Mouse (Mus musculus) retina, embryonic 14.5 days (tissue): Measurements from ENCODE around the gene Vps39.

Source experiments
- DNase-seq: peaks from one replicate; pipeline ENCODE4 v3.0.0-alpha.2; 2015; ENCODE audit warnings: low spot score

Gene Vps39

DNA sequence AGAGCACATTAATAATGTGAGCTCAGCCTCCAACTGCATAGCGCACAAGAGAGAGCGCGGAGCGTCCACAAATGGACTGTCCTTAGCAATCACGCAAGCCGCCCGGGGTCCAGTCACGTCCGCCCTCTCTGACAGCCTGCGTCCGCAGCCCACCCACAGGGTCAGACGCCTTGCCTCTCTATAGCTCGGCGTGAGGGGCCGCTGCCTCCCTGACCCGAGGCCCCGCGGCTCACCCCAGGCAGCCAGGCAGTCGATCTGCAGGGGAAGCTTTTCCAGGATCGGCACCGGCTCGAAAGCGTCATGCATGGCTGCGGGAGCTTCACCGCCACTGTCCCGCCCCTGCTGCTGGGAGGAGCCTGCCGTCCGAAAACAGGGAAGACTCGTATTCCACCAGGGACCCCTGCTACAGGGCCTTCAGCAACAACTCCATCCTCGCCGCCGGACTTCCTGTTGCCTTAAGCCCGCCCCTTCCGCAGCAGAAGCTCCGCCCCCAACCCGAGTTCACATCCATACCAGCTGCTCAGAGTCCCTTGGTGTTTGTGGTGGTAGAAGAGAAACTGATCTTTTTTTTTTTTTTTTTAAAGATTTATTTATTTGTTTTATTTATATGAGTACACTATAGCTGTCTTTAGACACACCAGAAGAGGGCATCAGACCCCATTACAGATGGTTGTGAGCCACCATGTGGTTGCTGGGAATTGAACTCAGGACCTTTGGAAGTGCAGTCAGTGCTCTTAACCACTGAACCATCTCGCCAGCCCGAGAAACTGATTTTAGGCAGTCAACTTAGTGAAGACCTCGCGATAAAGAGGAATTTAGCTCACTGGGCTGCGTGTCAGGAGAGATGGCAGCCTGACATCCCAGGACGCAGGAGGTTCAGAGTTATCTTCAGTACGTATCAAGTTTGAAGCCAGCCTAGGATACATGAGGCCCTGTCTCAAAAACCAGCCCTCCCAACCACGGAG lies at the start of gene Vps39:
Gene Vps39, minus strand, starts transcription at position 456 of the 965 bp plus-strand sequence.
- peak; percentile 88 for DNase-seq

DNA sequence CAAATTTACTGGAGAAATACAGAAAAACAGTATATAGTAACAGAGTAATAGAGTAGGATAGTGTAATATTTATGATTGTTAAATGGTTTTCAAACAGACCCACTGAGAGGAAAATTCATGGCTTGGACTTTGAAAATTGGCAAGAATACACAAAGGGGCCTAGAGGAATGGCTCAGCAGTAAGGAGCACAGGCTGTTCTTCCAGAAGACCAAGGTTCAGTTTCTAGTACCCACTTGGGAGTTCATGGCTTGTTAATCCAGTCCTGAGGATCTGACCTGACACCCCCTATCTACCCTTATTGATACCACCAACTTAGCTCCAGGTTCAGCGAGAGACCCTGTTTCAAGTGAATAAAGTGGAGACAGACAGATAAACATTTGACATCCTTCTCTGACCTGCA lies 45.0 kb upstream of the Vps39 start:
- no peak for DNase-seq

DNA sequence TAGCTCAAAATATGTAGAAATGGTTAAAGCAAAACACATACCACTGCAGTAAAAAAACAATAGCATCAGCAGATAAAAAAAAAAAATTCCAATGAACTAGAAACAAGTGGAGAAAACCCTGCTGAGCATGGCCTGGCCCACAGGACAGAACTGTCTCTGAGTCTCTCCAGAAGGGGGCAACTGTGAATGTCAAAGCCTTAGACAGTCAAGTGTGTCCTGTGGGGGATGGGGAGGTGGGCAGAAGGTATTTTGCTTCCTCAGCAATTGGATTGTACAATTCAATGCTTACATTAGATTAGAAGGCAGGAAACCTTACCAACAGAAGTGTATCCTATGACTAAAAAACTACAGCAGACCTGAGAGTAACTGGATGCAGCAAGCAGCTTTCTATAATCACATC lies 39.5 kb upstream of the Vps39 start:
- peak; percentile 15 for DNase-seq

DNA sequence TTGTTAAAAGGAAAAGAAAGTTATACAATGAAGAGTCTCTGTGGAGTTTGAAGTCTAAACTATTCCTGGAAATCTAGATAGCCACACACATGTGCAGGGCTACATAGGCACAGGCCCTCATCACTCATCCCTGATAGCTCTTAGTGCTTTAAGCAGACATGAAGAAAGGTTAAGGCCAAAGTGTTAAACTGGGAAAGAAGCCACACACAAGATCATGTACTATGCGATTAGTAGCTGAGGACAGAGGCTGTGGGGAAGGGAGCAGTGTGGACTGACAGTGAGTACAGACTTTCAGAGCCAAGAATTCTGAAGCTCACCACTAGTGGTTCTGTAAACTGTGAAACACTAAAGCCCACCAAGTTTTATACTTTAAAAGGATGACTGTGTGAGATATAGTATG lies 38.0 kb upstream of the Vps39 start:
- no peak for DNase-seq

DNA sequence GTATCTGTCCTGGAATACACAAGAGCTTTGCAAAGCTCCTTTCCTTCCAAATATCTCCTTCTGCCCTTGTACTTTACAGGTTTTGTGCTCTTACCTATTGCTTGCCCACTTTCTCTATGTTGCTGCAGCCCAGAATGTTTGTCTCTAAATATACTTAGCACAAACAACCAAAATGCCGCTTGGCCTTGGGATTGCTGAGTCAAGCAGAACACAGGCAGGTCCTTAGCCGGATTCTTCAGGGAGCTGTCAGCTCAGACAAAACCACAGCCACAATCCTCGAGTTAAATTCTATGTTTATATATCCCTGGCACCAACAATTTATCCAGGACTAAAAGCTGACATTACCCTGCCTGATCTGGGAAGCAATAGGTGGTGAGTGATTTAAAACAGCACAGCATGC lies 36.4 kb upstream of the Vps39 start:
- no peak for DNase-seq

DNA sequence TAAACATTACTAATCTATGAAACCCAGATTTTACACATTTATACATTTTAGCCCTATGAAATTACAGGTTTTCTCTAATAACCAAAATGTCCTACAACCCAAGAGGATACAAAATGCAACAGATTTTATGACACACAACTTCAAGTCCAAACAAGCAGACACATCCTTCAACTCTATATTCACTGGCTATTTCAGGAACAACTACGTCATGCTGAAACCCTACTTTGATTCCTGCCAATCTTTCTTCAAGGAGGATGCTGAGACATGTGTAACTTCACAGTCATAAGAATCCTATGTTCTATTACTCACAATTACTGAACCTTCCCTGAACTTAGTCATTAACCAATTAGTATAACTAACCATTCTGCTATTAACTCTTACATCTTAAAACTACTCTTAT lies 34.4 kb upstream of the Vps39 start:
- DNase-seq = no peak

DNA sequence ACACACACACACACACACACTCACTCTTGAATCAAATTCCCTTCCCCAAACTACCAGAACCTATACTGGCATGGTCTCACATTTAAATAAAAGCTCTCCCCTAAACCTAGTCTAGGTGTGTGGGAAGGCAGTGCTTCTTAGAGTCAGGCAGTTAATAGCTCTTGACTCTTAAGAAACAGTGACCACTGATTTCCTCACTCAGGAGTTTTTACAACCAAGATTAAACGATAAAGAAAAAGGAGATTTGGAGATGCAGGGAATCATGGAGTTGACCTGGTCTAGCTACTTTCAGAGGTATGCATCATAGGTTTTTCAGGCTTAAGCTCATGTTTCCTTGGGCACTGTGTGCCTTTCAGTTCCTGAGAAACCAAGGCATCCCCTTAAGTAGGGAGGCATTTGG lies 33.3 kb upstream of the Vps39 start:
- no peak for DNase-seq

DNA sequence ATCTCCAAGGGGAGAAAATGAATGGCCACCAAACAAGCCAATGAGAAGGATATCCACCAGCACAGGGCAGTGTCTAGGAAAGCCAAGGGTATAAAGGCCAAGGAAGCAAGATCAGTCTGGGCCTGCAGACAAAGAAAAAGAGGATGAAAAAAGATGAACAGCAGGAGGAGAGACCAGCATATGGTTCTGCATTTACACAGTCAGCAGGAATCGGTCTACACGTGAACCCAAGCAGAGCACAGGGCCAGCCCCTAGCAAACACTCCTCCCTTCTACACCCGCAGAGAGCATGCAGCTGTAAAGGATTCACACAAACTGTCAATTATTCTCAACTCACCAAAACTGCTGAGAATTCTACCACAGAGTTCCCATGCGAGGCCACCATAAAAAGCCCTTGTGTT lies 20.9 kb upstream of the Vps39 start:
- DNase-seq = no peak

DNA sequence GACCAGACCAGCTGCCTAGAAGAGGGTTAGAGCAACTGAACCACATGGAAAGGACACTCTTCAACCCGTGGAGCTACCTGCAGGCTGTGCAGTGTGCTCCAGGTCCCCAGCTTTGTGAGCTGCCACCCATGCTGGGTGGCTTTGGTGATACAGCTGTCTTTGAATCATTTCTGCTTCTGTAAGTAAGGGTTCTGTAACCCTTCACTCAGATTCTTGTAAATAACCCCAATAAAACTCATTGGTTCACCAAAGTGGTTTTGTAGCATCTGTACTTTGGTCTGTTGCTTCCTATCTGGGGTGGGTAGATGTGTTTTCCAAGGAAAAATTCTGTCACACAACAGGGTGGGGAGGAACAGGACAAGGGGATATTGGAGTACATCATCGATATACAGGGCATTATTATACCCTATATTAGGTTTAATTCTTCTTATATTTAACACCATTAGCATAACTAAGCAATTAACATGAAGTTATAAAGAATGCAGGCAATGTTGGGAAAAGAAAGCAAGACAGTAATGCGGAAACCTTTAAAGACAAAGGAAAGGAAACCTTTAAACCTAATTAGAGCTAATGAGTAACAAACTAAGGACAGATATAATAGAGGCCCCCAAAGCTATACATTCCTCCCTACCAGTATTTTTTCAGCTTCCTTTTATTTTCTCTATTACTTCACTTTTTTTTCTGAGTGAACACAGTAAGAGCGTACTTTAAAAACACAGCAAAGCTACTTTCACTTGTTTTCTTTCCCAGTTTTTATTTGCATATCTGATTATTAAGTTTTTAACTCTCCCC lies 14.7 kb upstream of the Vps39 start:
- no peak for DNase-seq

DNA sequence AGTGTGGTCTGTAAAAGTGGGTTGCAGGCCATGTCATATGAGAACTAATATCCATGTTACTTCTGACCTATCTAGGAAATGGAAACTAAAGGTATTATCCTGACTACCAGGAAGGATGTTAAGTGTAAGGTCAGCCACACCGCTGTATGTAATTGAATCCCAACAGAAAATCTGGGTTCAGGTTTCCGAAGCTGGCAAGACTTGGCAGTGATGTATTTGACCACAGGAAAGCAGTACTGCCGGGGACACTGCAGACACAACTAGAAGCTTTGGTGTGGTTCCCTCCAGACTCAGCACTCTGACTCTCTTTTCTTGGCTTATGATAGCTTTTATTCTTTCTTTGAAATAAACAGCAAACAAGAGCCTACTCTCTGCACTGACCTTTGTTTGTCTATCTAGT lies 13.6 kb upstream of the Vps39 start:
- DNase-seq = no peak

DNA sequence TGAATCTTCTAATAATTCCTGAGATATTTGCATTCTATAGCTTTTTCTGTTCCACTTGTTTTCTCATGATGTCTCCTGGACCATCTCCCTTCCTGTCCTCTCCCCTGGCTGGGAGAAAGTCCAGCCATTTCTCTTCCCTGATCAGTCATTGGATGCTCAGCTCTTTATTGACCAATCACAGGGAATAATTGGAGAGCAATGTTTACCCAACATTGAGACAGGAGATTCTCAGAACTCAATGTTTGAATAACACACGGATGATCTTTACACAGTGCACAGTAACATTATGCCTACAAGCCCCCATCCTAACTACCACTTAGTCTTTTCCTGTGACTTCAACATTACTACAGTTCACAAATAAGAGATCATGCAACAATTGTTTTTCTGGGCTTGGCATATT lies 7.5 kb upstream of the Vps39 start:
- DNase-seq = no peak

DNA sequence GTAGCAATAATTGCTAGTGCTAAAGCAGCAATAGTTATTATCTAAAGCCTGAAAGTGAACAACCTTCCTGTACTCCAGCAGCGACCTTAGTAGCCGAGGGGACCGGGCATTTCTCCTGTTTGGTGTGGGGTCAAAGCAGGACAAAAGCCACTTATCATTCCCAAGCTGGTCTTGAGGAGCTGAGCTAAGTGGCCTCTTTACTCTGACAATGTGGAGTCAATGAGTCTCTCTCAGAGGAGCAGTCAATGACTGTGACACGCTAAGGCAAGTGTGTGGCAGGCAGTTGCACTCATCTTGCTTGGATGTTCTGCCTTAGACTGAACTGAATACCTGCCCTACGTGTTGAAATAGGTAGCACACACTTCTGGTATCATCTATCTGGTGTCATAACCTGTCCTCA lies 1.6 kb downstream of the Vps39 start:
- DNase-seq = no peak

DNA sequence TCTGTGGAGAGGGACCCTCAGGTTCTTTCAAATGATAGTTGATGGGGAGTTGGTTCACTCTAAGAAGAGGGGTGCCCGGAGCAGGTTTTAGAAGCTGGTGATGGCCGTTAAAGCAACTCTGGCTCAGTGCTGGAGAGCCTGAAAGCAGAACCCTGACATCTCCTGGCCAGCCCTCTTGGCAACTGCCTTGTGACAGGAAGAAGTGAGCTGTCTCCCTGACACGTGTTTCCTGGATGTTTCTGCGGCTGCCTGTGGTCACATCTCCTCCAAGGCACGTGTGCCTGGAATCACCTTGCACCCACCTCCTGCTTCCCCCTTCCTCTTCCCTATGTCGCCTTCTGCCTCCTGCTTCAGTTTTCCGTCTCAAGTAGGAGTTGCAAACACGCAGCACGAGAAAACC lies 4.8 kb downstream of the Vps39 start:
- no peak for DNase-seq

DNA sequence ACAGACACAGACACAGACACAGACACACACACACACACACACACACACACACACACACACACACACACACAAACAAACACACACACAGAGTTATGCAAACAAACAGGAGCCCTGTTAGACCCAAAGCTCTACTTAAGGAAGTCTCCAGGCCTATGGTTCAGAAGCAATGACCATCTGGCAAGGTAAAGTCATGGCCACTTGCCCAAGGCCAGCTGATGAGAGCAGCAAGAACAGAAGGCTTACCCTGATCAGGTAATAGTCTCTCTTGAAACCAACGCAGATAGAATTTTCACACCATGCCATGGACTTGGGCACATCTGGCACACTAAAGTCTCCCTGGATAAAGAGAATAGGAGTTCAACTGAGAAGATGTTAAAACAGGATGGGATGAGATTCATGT lies 11.2 kb downstream of the Vps39 start:
- DNase-seq = no peak

DNA sequence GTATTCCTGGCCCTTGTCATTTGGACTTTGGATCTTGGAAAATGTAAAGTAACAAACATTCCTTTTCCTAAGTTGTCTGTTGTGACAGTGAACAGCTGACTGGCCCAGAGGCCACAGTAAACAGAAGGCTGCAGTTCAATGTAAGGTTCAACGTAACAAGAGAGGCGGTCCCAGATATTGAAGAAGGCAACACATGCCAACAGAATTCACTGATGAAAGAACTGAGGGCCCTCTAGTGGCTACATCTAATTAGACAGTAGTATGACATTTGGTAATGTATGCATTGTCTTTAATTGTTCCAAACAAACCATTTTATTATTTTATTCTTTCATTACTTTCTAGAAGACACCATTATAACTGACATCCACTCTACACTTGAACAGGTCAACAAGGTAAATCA lies 15.1 kb downstream of the Vps39 start:
- DNase-seq = peak; percentile 27

DNA sequence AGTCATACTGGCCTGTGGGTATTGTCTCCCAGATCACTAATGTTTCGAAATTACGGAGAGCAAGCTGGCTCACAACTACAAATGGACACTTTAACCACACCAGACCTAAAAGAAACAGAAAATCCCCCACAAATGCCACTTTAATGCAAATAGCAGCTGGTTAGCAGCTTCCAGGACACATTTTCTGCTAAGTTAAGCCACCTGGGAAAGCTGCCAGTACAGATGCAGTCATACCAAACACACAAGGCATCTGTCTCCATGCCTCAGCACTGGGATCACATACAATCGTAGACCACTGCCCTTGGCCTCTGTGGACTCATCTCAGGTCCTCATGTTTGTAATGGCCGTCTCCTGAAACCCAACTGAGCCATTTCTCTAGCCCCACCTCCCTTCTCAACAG lies 21.4 kb downstream of the Vps39 start:
- DNase-seq = no peak

DNA sequence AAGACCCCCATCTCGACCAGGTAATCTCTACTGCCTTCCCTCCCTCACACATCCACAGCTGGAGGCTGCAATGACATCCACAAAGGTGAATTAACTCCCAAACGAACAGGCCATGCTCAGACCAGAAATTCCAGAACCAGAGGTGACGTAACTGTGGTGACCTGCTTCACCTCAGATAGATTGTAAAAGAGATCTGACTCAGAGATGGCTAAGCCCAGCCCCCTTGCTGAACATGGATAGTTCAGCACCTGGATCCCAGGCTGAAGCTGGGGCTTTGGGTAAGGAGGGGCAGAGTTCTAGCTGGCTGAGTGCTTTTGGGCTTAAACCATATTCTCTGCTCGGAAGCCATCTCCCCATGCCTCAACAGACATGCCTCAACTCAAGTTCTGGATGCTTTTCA lies 37.9 kb downstream of the Vps39 start:
- DNase-seq = no peak

DNA sequence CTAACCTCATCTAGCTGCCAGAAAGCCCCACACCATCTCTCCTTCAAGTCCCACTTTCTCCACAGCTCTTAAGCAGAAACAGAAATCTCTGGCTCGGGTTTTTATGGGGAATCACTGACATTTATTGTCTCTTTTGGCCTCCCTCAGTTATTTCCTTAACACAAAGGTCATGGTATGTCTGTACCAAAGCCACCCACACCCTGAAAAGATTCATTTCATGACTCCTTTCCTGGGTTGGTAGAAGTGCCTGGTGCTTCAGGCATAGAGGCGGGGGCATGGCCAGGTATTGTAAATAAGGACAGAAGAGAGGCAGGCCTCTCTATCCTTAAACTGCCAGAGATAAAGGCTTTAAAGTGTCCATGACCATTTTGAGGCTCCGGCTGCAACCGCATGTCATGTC lies 38.5 kb downstream of the Vps39 start:
- DNase-seq = no peak

DNA sequence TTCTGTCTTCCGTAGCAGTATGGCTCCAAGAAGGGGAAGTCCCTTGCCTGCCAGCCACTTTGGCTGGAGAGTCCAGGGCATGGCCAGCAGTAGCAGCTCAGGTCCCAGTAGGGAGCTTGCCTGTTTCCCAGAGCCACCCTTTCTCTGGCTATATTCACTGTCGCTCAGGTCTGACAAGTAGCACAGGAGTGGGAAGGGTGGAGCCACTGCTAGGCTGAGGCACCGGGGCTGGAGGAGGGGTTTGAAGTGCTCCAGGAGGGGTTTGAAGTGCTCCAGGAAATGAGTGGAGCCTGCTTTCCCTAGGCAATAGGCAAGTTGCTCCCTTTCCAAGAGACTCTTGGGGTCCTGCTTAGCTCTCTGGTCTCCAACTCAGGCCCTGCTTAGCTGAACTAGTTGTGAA lies 39.0 kb downstream of the Vps39 start, which contains the start of gene Pla2g4f:
Gene Pla2g4f, minus strand, starts transcription at position 190 of the 400 bp plus-strand sequence.
- no peak for DNase-seq

DNA sequence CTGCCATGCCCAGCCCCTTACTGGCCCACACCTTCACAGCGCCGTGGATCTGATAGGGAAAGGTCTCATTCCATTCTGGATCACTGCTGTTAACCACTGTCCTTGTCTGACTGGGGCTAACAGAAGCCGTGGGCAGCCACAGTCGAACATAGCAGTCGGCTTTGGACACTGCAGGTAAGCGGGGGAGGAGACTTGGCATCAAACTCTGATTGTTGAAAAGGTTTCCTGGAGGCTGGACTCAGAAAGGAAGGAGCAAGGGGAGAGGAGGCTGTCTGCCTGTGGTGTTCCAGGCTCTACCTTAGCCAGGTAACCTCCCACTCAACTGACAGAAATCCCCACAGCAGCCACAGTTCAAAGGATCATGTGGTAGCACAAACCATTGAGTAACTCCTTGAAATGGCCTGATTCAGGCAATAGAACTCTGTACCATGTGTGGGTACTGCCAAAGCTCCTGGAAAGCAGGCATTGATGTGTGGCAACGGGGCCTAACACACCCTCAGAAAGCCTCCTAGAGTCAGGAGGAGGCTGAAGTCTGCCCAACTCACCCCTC lies 40.6 kb downstream of the Vps39 start:
- no peak for DNase-seq

DNA sequence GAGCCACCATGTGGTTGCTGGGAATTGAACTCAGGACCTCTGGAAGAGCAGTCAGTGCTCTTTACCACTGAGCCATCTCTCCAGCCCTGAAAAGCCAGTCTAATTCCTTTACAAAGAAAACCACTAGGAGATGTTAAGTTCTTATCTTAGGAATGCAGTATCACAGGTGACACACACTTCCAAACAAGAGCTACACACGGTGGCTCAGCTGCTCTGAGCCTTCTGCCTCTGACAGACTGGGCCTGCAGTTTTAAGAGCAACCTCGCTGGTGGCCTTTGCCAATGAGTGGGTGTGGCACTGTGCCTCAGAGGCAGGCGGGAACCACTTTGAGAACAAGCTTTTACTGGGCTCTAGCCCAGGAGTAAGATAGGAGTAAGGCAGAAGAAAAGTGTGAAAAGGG lies 48.8 kb downstream of the Vps39 start:
- no peak for DNase-seq

DNA sequence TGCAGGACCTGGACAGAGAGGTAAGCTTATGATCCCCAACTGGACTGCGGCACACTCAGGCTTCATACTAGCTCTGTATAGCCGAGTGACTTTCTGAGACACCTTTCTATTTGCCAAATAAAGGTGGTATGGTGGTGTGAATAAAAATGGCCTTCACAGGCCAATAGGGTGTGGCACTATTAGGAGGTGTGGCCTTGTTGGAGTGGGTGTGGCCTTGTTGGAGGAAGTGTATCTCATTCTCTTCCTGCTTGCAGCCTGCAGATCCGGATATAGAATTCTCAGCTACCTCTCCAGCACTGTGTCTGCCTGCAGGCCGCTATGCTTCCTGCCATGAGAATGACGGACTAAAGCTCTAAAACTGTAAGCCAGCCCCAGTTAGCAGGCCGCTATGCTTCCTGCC lies 51.9 kb downstream of the Vps39 start:
- DNase-seq = no peak

DNA sequence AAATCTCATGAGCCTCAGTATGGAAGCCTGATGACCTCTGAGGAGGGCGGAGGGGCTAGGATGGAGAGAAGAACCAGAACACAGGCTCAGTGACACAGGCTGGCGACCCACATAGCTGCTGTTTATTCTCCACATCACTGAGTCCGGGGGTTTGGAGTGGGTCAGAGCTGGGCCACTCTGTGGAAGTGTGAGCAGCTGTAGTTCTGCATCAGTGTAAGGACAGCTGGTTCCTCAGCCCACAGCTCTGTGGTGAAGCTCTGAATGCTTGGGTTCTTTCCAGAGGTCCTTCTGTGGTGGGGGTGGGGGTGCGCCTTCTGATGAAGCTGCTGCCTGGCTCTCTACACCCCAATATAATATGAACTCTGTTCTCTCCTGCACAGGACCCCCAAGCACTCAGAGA lies 53.1 kb downstream of the Vps39 start:
- no peak for DNase-seq
